Mouse (Mus musculus) erythroid progenitor cell, adult 5-6 weeks (primary cell): ENCODE data around the gene Tmem56. TPM values are rescaled to one million over a fixed set of nuclear protein-coding genes. Genes with fewer than 3 reads are reported as not detected.

Source experiments
- ATAC-seq: replicated peaks from 2 replicates; pipeline ENCODE4 v1.8.0; 2016; ENCODE audit warnings: moderate number of reproducible peaks, mild to moderate bottlenecking, moderate TSS enrichment, inconsistent platforms; ENCODE audit not compliant: poor library complexity, low FRiP score, severe bottlenecking
- total RNA-seq, 2 experiments: library from RNA; stranded (forward) in 1 of 2; stranded (reverse) in 1 of 2; fragments of 150-400 nt in 1 of 2; fragments of 186-747, 209-891 nt in 1 of 2; gene quantifications; 2 replicates each; pipeline versions ENCODE4 v1.2.3 to v1.2.4; 2015 to 2017; ENCODE audit warnings: low replicate concordance in 2 of 2

Tmem56 gene
- total RNA-seq, 2 experiments from 2014 or later, result 36.5 to 57.0 TPM

- no peak for ATAC-seq
Observed at GRCm38 (mm10) chr3:121285219-121285618, 2.3 kb upstream of the Tmem56 start.

- ATAC-seq, result 0 out of 2 replicates have a peak, but pooled peaks have one; percentile 30
Observed at GRCm38 (mm10) chr3:121279679-121280078, 3.2 kb downstream of the Tmem56 start.

GRCm38 (mm10) chr3:121277557-121277956, 5.3 kb downstream of the Tmem56 start:
- no peak for ATAC-seq

DNA sequence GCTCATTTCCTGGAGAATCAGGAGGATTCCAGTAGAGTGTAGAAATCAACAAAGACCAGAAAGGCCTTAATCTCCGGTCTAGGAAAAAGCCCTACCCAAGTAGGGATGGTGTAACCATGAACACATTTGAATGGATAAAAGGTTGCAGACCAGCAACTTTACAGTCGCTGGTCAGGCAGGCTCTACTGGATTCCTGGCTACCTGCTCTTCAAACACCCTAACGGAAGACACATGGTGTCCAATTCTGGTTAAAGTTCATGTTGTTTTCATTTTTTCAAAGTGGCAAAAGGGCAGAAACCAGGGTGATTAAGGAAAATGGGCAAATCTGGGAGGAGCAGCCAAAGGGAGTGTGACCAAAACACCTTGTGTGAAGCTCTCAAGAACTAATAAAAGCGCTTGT, 5.9 kb downstream of the Tmem56 start:
- no peak for ATAC-seq

- ATAC-seq, result no peak
Observed at GRCm38 (mm10) chr3:121274010-121274409, 8.9 kb downstream of the Tmem56 start.

DNA sequence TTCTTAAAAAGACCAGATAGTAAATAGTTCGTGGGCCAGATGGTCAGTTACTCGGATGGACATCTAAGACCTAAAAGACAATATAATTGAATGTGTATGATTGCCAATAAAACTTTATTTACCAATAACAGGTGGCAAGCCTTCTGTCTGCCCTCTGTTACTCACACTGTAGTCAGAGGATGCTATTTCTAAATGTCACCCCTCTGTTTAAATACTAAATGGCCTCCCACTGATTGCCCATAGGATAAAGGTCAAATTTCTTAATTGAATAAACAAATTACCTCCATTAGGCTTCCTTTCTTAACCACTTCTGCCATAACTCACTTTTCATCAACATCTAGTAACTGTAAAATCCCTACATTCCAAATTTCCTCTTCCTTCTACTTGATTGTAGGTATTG, 10.3 kb downstream of the Tmem56 start:
- no peak for ATAC-seq

DNA sequence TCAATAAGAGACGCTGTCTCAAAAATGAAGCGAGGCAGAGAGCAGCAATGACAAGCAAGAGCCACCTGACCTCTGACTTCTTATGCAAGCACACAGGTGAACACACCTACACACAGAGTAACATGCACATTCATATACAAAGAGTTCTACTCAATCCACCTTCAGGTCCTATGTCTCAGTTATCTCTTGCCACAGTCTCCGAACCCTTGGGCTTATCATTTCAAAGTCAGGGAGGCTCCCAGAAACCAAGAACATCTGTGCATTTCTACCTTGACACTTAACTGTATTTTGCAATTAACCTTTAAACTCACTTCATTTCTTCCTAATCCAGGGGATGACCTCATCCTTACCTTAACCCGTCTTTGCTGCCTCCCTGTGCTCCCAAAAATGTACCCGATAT, 15.6 kb downstream of the Tmem56 start:
- peak; percentile 55 for ATAC-seq

- peak; percentile 35 for ATAC-seq
Observed at GRCm38 (mm10) chr3:121264242-121264641, 18.7 kb downstream of the Tmem56 start.

GRCm38 (mm10) chr3:121263205-121263548, 19.7 kb downstream of the Tmem56 start:
- ATAC-seq, result peak; percentile 64

DNA sequence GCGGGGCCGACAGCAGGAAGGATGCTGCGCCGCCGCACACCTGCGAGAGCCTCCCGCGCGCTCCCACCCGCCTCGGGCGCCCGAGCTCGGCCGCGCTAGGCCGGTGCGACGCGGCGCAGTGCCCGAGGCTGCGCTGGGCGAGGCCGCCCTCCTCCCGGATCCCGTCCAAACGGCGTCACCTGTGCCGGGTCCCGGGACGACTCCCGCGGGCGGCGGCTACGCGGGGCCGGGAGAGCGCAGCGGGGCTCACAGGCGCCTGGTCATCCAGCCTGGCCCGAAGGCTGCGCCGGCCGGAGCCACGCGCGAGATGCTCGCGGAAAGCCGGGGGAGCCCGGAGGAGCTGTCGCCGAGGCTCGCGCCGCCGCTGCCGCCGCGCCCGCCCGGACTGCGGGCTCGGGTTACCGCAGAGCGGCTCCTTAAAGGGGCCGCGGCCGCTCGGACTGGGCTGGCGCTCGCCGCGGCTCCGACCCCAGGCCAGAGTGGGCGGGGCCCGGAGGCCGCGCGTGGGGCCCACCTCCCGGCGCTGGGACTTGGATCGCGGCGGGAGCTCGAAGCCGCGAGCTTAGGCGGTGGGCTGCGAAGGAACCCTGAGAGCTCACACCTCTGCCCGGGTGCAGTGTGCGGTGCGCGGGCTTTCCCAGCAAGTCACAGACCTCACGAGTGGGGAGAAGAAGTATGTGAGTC, 20.2 kb downstream of the Tmem56 start:
- peak; percentile 32 for ATAC-seq

- ATAC-seq, result no peak
Observed at GRCm38 (mm10) chr3:121261939-121262520, 20.9 kb downstream of the Tmem56 start.

GRCm38 (mm10) chr3:121261251-121261650, 21.6 kb downstream of the Tmem56 start:
- peak; percentile 60 for ATAC-seq

GRCm38 (mm10) chr3:121260831-121261230, 22.1 kb downstream of the Tmem56 start:
- ATAC-seq, result no peak

- no peak for ATAC-seq
Observed at GRCm38 (mm10) chr3:121260041-121260440, 22.9 kb downstream of the Tmem56 start.

DNA sequence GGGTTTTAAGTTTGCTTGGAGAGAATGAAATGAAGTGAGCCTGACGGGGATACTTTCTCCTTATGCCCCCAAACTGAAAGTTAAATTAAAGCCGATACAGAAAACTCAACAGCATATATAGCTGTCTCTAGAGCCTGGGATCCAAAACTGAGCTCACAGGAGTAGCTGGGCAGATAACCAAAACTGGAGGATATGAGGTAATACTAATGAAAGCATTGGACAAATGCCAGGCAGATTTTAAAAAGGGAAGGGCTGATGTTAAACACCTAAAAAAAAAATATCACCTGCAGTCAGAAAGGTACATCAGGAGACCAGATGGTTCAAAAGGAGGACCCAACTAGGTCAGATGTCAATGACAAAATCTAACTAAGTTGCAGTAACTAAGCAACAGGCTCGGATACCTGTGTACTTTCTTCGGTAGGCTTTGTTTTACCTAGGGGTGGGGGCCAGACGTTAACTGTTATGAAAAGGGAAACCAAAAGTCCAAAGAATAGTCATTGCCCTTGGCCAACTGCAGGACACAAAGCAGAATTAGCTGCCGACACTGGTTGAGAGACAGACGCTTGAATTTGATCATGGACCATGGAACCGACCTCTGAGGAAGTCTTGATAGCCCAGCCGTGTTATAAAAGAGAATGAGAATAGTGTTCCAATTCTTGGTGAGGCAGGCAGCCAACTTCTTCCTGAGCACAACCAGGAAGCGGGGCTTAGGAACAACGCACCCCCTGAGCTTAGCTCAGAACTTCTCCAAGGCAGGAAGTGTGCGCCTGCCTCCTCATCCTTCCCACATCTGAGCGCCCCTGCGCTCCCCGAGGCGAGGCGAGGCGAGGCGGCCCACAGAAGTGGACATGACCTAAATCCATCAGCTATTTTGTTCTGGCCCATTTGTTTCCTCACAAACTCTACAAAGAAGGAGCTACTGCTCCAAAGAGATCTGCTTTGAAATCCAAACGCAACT, 24.1 kb downstream of the Tmem56 start:
- no peak for ATAC-seq

- no peak for ATAC-seq
Observed at GRCm38 (mm10) chr3:121257418-121257817, 25.5 kb downstream of the Tmem56 start.

GRCm38 (mm10) chr3:121256131-121256530, 26.8 kb downstream of the Tmem56 start:
- no peak for ATAC-seq

GRCm38 (mm10) chr3:121255501-121255900, 27.4 kb downstream of the Tmem56 start:
- no peak for ATAC-seq

DNA sequence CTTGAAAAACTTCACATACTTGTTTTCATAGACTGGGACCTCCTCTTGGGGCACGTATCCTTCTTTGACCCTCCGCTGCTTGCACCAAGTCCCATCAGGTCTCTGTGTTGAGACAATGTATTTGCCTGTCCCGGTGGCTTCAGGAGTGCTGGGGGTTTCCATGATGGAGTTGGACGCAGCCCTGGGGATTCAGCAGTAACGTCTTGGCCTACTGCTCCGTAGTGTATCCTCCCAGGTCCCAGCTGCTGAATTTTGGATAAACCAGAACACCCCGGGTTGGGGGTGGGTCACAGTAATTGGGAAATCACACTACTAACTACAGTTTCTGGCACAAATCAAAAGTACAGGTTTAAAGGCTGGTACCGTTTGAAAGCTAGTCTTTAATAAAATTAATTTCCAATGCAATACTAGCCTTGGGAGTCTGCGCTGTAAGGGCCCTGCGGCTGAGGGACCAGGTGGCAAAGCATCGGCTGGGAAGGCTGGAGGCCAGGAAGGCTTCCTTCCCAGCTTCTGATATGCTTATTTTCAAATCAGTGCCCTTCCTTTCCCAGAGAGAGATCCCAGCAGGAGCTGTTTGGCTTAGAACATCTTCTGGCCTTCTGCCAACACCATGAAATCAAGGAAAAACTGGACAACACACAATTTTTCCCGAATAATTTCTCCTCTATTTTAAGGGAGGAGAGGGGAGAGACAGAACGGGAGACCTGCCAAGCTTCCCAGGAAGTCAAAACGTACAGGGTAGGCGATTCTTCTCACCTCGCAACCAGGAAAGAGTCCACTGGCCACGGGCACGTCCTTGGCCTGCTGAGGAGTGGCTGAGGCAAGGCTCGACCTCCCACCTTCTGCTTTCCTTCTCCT, 32.1 kb downstream of the Tmem56 start:
- ATAC-seq, result no peak

DNA sequence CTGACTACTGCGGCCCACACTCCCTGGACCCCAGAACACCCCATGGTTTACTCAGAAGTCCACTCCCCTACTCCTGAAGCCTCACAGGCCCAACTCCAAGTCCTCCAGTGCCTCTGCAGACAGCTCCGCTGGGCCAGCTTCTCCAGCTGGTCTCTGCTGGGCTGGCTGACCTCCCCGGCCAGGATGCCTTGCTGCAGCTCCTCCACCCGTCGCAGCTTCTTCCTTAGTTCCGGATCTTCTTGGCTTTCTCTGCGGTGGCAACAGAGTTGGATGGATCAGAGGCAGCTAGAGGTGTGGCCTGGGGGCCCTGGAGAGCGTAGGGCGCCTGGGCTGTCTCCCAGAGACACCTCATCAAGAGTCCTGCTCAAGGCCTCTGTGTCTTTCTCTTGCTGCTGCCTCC, 32.9 kb downstream of the Tmem56 start:
- ATAC-seq, result no peak
